Mouse (Mus musculus) adrenal gland, postnatal 4 days (tissue): ENCODE data around the gene Ctbp2. TPM values are rescaled to one million over a fixed set of nuclear protein-coding genes. Genes with fewer than 3 reads are reported as not detected.

Experiments used
- DNase-seq, 2 experiments: peaks; one replicate each; pipeline ENCODE4 v3.0.0; 2021 to 2022; ENCODE audit warnings: low spot score in 2 of 2, mixed read lengths in 2 of 2
- total RNA-seq, 2 experiments: library from RNA; stranded (reverse); gene quantifications; 2 replicates each; pipeline ENCODE4 v1.2.3; 2021

Ctbp2 gene
- total RNA-seq, 2 experiments from 2014 or later: 86.7 to 94.1 TPM

DNA sequence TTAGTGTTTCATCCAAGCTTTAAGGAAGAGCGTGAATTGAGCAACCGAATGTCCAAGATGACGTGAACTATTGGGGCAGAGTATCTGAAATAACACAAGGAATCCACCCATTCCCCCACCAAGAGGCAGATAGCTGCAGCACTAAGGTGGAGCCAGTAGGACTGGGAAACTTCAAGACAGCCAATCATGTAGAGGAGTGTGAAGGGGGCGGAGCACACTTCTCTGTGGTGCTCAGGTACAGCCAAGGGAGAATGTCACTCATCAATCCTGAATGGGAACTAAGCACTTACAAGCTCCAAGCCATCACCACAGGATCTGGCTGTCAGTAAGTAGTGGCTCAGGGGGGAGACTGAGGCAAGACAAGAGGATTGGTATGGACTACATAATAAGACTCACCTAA, 33.5 kb downstream of the Ctbp2 start:
- no peak for DNase-seq

DNA sequence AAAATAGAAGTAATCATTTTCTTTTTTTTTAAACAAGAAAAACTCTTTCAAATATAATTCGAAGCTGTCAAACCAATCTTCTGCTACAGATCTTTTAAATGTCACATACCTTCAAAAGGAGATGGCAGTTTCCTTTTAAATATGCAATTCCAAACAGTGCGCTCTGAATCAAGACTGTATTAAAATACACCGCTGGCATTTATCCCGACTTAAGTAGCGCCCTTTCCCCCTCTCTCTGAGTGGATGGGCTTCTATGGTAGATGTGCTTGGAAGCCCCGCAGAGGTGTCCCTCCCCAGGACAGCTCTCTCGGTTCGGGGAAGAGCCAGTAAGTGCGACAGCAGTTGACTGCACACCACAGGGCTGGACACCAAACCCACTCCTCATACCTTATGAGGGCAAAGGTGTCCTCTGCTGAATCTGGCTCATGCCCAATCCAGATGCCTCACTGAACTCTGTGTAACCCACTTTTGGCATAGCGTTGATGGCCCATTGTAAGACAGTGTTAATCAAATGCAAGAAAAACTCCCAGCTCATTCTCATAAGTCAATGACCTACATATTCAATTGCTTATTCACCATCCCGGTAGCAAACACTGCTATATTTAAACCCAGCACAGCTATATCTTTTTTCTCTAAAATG, 34.4 kb downstream of the Ctbp2 start:
- no peak for DNase-seq

DNA sequence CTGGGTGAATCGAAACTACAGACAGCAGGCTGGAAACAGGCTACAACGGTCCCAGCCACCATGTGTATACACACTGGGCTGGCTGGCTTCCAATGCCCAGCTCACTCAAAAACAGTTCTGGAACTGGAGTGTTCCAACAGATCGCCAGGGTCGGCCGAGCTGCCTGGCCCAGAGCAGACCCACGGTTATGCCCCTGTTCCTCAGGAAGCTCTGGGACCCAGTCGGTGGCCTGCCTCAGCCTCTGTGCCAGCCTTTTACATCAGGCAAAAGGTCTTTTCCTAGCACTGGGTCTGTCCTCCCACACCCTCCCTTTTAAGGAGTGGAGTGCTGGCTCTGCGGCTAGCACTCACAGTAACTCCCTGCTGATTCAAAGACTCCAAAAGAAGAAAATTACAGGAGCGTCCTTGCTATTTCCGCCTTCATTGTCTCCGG, 35.3 kb downstream of the Ctbp2 start:
- DNase-seq: peak in 1 of 2 experiments; percentile 33

DNA sequence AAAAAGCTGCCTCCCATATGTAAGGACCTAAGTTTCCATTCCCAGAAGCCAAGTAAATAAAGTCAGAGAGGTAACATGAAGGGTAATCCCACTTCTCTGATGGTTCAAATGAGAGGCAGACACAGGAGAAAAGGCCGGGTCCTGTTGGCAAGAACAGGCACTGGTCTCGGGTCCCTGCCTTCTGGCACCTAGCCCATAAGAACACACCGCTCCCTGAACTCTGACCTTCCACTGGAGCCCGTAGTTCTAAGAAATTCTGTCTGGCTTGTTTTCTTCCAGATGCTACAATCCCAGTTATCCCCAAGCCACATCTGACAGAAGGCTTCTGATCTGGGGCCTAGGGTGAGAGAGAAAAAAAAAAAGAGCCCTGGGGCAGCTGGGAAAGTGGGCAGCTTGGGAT, 35.7 kb downstream of the Ctbp2 start:
- no peak for DNase-seq

DNA sequence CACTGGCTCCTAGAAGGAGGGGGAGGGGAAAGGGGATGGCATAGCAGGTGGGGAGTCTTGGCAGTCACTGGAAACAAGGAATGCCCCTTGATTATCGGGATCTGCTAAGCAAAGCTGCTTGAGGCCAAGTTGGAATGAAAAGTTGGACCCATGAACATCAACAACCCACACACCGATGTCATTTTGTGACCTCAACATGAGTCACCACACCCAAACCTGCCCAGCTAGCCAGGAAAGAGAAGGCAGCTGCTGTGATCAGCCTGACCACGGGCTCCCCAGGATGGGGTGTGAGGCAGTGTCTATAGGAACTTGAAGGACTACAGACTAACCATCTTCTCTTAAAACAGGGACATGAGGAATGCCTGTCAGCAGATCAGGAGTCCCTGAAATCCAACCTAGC, 38.7 kb downstream of the Ctbp2 start:
- DNase-seq: no peak

DNA sequence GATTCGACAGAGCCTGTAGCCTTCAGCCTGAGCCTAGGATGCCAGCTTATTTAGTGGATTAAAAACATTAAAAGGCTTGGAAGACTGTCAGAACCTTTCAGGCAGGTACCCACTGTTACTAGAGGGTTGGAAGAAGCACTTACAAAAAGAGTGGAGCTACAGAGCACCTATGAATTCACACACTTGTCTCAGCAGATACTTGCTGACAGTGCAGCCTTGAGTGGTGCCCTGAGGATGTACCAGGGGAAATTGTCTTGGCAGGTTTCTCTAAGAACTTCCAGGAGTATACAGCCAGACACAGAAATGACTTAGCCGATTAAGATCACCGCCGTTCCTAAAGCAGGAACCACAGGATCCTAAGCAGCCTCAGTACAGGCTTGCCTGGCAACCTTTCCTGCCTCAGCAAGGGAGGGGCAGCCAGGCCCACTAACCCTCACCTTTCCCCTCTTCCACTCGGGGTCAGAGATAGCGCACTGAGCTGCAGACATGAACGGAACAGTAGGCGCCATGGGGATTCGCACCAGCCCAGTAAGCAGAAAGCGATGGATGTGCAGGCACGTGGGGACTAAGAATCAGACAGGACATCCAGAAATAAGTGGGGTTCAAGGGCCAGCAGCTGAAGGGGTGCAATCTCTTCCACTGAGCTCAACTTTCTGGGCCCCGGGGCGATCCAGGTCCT, 40.1 kb downstream of the Ctbp2 start:
- DNase-seq: no peak

DNA sequence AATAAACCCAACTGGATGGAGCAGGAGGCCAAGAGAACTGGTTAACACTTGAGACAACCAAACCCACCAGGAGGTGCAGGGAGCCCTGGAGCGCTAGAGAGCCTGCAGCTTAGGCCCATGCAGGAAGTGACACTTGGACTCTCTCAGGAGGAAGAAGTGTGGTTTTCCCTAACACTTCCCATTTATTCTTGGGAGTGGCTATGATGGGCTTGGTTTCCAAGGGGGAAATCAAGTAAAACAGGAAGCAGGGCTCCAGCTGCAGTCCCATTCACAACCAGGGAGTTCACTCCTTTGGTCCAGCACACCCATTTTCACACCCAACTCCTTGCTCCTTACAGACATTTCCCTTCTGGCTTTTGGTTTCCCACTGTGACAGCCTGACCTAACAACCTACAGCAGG, 45.2 kb downstream of the Ctbp2 start:
- no peak for DNase-seq

DNA sequence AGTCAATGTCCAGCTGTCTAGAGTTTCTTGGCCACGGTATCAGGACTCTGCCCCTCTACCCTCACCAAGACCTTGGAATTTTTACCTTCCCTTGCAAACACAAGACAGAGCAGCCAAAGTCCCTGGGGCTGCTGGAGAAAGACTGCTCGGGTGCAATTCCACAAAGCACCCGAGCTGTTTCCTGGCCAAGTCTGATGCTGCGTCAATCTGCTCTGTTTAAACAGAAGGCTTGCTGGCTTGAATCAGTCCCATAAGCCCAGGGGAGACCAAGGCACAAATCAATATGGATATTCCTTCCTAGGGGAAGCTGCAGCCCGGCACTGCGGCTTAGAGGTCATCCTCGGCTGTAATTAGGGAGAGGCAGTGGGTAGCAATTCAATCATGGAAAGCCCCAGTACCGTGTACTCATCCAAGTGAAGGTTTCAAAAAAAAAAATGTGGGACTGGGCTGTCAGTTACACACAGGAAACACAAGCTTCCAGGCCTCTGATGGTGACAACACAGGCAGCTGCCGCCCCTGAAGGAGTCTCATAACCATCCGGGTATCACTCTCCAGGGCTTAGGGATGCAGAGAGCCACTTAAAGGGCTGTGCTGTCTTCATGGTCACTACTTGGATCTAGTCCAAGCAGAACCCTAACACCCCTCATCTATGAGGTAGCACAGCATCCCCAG, 49.6 kb downstream of the Ctbp2 start:
- no peak for DNase-seq

DNA sequence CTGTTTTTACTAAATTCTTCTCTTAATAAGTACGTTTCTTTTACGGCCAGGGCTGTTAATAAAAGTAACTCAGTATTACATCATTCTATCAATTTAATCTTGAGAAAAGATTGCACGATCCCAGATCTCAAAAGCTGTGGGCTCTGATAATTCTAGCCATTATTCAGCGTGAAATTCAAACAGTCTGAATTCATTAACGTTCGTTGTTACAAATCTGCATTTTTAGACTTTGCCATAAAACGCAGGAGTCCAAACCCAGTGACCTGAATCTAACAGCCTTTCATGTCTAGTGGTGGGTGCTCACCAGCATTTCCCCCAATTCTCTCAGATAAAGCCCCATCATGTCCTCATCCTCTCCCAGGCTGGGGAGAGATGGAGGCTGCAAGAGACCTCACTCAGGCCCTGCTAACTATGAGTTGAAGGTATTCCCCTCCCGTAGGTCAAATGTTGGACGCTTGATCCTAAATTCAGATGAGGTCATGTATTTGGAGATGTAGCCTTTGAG, 51.0 kb downstream of the Ctbp2 start:
- no peak for DNase-seq

DNA sequence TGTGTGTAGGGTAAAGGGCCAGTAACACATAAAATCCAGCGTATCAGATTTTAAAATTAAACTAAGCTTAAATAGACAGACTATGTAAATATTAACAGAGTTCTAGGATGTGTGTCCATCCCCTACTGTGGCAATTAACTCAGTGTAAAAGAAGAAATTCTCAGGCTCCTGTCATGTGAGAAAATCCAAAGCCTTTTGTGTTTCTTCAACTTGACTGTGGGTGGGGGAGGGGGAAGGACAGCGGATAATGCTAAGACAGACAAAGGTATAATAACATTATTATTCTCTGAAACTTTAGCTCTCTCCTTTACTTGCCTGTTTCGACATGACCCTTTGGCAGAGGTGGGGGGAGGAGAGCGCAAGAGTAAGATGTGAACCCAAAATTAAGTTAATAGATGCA, 51.6 kb downstream of the Ctbp2 start:
- no peak for DNase-seq

DNA sequence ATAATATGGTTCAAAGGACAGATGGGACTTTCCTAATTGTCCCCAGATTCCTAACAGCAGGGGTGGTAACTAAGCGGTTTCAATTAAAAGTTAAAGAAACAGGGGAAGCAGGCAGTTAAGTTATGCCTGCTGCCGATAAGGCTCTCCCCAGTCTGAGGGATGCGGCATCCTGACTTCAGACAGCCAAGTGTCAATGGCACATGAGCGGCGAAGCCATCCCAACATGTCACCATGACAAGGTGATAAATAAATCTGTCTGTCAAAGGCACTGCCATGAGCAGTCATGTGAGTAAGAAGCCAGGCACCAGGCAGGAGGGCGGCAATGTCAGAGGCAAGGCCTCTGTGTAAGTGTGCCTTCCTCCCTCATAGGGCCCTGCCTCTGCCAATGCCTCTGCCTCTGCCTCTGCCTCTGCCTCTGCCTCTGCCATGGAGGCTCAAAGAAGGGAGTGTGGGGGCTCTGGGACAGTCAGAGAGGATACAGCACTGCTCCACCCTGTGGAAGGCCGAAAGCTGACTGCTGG, 56.8 kb downstream of the Ctbp2 start:
- no peak for DNase-seq

DNA sequence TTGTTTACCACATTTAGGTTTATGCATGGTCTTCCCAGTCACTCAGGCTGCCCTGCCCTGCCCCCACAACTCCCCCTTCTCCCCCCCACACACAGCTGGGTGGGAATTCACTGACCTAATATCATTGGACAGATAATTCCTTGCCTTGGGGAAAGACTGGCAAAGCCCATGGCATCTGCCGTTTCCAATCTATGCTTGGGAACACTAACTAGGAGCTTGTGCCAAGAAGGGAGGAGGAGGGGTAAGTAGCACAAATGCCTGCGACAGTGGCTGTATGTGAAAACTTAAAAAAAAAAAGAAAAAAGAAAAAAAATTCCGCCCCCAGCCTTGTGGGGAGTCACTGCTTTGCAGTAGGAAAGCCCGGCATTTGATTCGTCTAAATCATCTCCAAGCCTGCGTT, 57.4 kb downstream of the Ctbp2 start:
- no peak for DNase-seq

DNA sequence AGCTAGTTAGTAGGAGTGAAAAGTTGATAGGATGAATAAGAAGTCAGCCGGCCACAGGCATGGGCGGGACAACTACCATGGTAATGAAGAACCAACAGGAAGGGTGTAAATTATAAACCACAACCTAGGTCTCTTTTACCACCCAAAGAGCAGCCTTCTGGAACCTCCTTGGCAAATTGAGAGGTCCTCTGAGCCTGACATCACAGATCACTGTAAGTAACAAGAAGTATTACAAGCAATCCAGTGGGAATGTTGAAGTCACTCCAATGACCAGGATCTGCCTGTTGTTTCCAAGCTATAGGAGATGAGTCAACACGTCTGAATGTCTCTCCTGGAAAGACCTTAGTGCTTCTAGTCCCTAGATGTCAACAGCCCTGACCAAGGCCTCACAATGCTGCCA, 62.1 kb downstream of the Ctbp2 start:
- DNase-seq: no peak

DNA sequence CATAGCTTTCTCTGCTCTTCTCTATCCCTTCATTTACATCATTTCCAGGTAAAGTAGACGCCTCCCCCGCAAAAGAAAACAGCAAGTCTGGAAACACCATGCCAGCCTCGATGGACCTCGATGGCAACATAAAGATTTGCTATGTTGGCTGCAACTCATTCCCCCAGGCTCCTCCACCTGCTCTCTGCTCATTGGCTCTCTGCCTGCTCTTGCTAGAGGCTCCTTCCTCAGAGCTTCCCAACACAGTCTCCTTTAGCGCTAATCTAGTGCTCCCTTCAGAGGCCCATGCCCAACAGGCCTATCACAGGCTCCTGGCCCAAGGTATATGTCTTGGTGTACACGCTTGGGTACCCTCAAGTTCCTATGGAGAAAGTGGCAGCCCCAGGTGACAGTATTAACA, 64.0 kb downstream of the Ctbp2 start:
- DNase-seq: no peak

DNA sequence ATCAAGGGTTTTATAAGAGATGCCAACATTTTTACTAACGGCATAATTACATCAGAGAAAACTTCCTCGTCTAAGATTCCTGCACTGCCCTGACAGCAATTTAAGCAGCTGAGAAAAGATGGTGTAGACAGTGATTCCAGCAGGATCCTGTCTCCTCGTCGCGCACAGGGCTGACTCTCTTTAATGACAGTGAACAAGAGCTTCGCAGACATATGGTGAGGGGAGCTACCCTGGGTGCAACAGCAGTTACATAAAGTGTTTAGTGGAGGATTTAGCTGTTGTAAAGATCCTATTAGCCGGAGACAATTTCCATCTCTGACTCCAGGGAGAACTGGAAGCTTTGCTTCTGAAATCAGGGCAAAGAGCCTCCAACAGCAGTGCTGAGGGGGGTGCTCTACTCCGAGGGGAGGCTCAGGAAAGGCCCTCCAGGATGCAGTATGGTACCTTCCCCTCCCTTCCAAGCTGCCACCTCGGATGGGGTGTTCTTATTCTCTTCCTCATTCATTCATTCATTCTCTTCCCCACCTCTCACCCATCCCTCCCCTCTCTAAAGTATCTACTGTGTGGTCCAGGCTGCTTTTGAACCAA, 64.5 kb downstream of the Ctbp2 start:
- no peak for DNase-seq

DNA sequence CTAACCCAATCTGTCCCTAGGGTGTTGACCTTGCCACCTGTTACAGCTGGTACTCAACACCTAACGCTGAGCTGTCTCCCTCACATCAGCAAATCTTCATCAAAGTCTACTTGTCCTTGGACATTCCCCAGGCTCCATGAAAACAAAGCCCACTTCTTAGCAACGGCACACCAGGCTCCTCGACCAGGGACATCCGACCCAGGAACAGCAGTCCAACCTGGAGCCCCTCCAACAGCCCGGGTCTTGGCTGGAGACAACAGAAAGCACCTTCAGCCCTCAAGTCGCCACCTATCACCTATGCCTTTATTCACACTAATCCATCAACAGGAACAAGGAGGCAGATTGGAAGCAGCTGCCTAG, 65.0 kb downstream of the Ctbp2 start:
- DNase-seq: no peak

DNA sequence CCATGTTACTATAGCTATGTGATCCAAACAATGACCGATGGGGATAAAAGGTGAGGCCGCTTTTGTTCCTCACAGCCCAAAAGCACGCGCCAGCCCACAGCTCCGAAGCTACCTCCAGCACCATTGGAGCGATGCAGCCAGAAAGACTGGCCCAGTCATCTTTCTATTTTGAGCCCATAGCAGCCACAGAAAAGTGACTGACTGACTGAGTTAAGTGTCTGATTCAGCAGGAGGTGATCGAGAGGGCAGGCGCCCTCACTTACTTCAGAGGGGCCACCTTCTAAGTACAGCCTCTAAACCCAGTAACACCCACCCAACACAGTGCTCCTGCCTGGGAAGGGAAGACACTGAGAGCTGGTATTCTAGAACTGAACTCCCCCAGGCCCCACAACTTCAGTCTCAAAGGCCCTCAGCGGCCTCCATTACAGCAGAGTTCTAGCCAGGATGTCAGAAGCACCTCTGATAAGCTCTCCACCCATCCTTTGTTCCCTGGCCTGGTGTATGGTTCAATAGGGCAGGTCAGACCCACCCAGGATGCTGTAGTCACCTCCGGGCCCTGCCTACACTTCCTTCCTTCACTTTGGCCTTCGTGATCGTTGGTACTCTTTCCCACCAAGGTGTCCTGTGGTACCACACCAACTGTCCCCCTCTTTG, 65.5 kb downstream of the Ctbp2 start:
- DNase-seq: no peak

DNA sequence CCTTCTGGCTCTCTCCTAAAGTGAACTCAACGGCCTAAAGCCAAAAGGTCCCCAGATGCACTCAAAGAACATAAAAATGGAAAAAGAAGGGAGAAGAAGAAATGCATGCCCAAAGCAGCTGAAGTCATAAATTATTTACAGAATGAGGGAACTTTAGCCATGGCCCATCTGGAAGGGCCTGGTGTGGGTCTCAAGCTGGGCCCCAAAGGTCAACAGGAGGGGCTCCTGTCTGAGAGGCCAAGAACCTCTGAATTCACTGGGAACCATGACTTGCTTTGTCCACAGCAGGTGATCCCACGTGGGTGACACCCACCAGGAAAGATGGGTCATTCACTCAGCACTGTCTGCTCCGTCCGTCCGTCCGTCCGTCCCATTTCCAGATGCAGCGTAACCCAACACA, 67.2 kb downstream of the Ctbp2 start:
- DNase-seq: no peak

DNA sequence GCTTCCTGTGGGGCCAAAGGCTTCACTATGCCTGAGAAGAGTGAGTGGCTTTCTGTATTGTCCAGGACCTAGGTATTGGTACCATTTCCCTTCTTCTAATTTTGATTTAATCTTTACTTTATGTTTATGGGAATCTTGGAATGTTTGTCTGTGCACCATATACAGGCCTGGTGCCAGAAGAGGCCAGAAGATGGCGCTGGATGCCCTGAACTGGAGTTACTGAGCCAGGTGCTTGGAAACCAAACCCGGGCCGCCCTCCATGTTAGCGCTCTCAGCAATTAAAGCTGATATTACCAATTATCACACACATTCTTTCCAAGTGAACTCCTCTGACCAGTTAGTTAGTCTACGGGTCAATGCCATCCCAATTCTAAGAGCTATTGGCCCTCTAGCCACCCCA, 69.7 kb downstream of the Ctbp2 start:
- DNase-seq: no peak

DNA sequence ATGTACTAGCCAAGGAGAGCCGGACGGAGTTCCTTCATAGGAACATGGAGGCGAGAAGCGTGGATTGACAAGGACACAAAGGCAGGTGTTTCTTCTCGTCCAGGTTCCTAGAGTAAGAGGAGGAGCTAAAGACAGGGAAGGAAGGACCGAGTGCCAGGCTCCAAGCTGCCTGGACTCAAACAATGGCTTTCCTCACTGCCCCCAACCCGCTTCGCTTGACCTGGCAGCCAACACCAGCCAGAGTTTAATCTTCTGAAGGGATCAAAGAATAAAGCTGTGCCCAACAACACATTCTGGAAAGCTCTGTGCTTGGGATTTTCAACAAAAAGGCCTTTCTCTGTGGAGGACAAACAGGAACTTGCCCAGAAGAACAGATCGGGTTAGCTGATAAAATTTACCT, 70.4 kb downstream of the Ctbp2 start:
- no peak for DNase-seq

DNA sequence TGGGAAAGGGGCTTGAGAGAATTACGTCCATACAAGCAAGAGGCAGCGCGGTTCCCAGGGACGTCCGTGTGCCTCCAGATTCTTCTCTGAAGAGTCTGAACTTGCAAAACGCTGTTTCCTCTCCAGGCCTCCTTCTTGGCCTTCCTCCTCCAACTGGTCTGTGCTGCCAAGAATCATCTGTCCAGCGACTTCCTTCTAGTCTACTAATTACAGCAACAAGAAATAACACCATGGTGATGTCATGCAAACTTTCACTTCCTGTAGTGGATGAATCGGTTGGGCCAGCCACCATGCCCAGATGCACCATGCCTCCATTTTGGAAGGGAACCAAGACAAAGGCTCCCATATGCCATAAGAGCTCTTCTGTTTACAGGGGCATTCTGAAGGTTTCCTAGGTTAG, 71.3 kb downstream of the Ctbp2 start:
- DNase-seq: no peak
